Mouse (Mus musculus): ENCODE data around the gene Klhl36. TPM values are rescaled to one million over a fixed set of nuclear protein-coding genes. Genes with fewer than 3 reads are reported as not detected.
A peak's percentile ranks its signal among the peaks of the same experiment; 100 is the strongest.

Klhl36 gene
- polyA plus RNA-seq, 1 experiment from 2014 or later = 11.1 TPM

GRCm38 (mm10) chr8:119857767-119858166 is 4.3 kb upstream of the Klhl36 start:
- Histone ChIP-seq H3K27me3 (ENCODE audit: poor library complexity, severe bottlenecking) (peaks cover 37% of the 10 kb centered on the region), H3K36me3 (replicated peaks) (no peaks in the 10 kb centered on the region), H3K27ac (no peak overlapping the region), H3K9me3 (no peaks in the 10 kb centered on the region), H3K4me1 (peaks cover 42% of the 10 kb centered on the region), H3K4me3 (no peak overlapping the region)
- no peak for DNase-seq (ENCODE audit: extremely low spot score, low spot score)
- 84% methylated on average over 6 of the region's 6 CpGs for WGBS

- WGBS = 2% methylated on average over 19 of the region's 19 CpGs
- H3K27me3 ChIP-seq (ENCODE audit: poor library complexity, severe bottlenecking) = peaks cover 60% of the 10 kb centered on the region
- no peaks in the 10 kb centered on the region for H3K9me3 ChIP-seq
Measured at GRCm38 (mm10) chr8:119862390-119862734, 296 bp downstream of the Klhl36 start.

GRCm38 (mm10) chr8:119862749-119863148 is 683 bp downstream of the Klhl36 start:
- 17% methylated on average over 6 of the region's 6 CpGs for WGBS
- H3K4me1 ChIP-seq = peaks cover 35% of the 10 kb centered on the region
- DNase-seq (ENCODE audit: extremely low spot score, low spot score) = no peak
- no peaks in the 10 kb centered on the region for H3K36me3 ChIP-seq (replicated peaks)
- H3K27ac ChIP-seq = peak overlapping the region; percentile 88
- H3K4me3 ChIP-seq = peak overlapping the region; percentile 90
- no peaks in the 10 kb centered on the region for H3K9me3 ChIP-seq
- peaks cover 58% of the 10 kb centered on the region for H3K27me3 ChIP-seq (ENCODE audit: poor library complexity, severe bottlenecking)

More at GRCm38 (mm10) chr8:119862390-119862734, 296 bp downstream of the Klhl36 start:
- DNase-seq (ENCODE audit: extremely low spot score, low spot score) = no peak
- peak overlapping the region; percentile 90 for H3K4me3 ChIP-seq
- no peaks in the 10 kb centered on the region for H3K36me3 ChIP-seq (replicated peaks)
- peak overlapping the region; percentile 88 for H3K27ac ChIP-seq
- H3K4me1 ChIP-seq = peaks cover 36% of the 10 kb centered on the region

- DNase-seq (ENCODE audit: extremely low spot score, low spot score) = no peak
- H3K4me3 ChIP-seq = no peak overlapping the region
- WGBS = 80% methylated on average over 20 of the region's 20 CpGs
- peaks cover 19% of the 10 kb centered on the region for H3K27me3 ChIP-seq (ENCODE audit: poor library complexity, severe bottlenecking)
- no peaks in the 10 kb centered on the region for H3K4me1 ChIP-seq
- H3K9me3 ChIP-seq = peaks cover 11% of the 10 kb centered on the region
- H3K36me3 ChIP-seq (replicated peaks) = peaks cover 44% of the 10 kb centered on the region
- no peak overlapping the region for H3K27ac ChIP-seq
Measured at GRCm38 (mm10) chr8:119869616-119870015, 7.5 kb downstream of the Klhl36 start.

GRCm38 (mm10) chr8:119873181-119873580 is 11.1 kb downstream of the Klhl36 start:
- Histone ChIP-seq H3K4me1 (0 out of 2 replicates have a peak, but pooled peaks cover 4% of the 10 kb centered on the region), H3K36me3 (replicated peaks) (peaks cover 58% of the 10 kb centered on the region), H3K4me3 (no peak overlapping the region), H3K27ac (no peak overlapping the region), H3K27me3 (ENCODE audit: poor library complexity, severe bottlenecking) (peaks cover 9% of the 10 kb centered on the region), H3K9me3 (peaks cover 11% of the 10 kb centered on the region)
- DNase-seq (ENCODE audit: extremely low spot score, low spot score) = no peak
- 92% methylated on average over 1 of the region's 1 CpGs for WGBS

- H3K4me1 ChIP-seq = peaks cover 14% of the 10 kb centered on the region
- no peak overlapping the region for H3K27ac ChIP-seq
- H3K36me3 ChIP-seq (replicated peaks) = peaks cover 7% of the 10 kb centered on the region
- no peaks in the 10 kb centered on the region for H3K27me3 ChIP-seq (ENCODE audit: poor library complexity, severe bottlenecking)
- WGBS = 84% methylated on average over 6 of the region's 6 CpGs
- no peaks in the 10 kb centered on the region for H3K9me3 ChIP-seq
- H3K4me3 ChIP-seq = no peak overlapping the region
- DNase-seq (ENCODE audit: extremely low spot score, low spot score) = no peak
Measured at GRCm38 (mm10) chr8:119881301-119881700, 19.2 kb downstream of the Klhl36 start.

GRCm38 (mm10) chr8:119881917-119882316 is 19.9 kb downstream of the Klhl36 start:
- H3K4me3 ChIP-seq = no peak overlapping the region
- peaks cover 1% of the 10 kb centered on the region; the same call in 1 of the 2 replicates for H3K36me3 ChIP-seq (replicated peaks)
- H3K9me3 ChIP-seq = no peaks in the 10 kb centered on the region
- no peaks in the 10 kb centered on the region for H3K27me3 ChIP-seq (ENCODE audit: poor library complexity, severe bottlenecking)
- no peak overlapping the region for H3K27ac ChIP-seq
- DNase-seq (ENCODE audit: extremely low spot score, low spot score) = no peak
- H3K4me1 ChIP-seq = peaks cover 10% of the 10 kb centered on the region
- 78% methylated on average over 8 of the region's 8 CpGs for WGBS

- H3K9me3 ChIP-seq = no peaks in the 10 kb centered on the region
- peaks cover 15% of the 10 kb centered on the region for H3K4me1 ChIP-seq
- no peak overlapping the region for H3K27ac ChIP-seq
- no peaks in the 10 kb centered on the region for H3K36me3 ChIP-seq (replicated peaks)
- H3K27me3 ChIP-seq (ENCODE audit: poor library complexity, severe bottlenecking) = no peaks in the 10 kb centered on the region
- DNase-seq (ENCODE audit: extremely low spot score, low spot score) = no peak
- 92% methylated on average over 7 of the region's 7 CpGs for WGBS
- H3K4me3 ChIP-seq = no peak overlapping the region
Measured at GRCm38 (mm10) chr8:119883281-119883680, 21.2 kb downstream of the Klhl36 start.

- Histone ChIP-seq H3K9me3 (no peaks in the 10 kb centered on the region), H3K27me3 (ENCODE audit: poor library complexity, severe bottlenecking) (no peaks in the 10 kb centered on the region), H3K4me1 (peaks cover 15% of the 10 kb centered on the region), H3K36me3 (replicated peaks) (no peaks in the 10 kb centered on the region), H3K4me3 (no peak overlapping the region), H3K27ac (peak overlapping the region; percentile 22; the same call in 1 of the 2 replicates)
- no peak for DNase-seq (ENCODE audit: extremely low spot score, low spot score)
- WGBS = 34% methylated on average over 3 of the region's 3 CpGs
Measured at GRCm38 (mm10) chr8:119885612-119886011, 23.5 kb downstream of the Klhl36 start.

- no peaks in the 10 kb centered on the region for H3K9me3 ChIP-seq
- H3K4me1 ChIP-seq = peaks cover 15% of the 10 kb centered on the region
- H3K36me3 ChIP-seq (replicated peaks) = no peaks in the 10 kb centered on the region
- 95% methylated on average over 3 of the region's 3 CpGs for WGBS
- H3K27ac ChIP-seq = no peak overlapping the region
- peak; percentile 54 for DNase-seq (ENCODE audit: extremely low spot score, low spot score)
- H3K27me3 ChIP-seq (ENCODE audit: poor library complexity, severe bottlenecking) = no peaks in the 10 kb centered on the region
- no peak overlapping the region for H3K4me3 ChIP-seq
Measured at GRCm38 (mm10) chr8:119887130-119887529, 25.1 kb downstream of the Klhl36 start.

GRCm38 (mm10) chr8:119888012-119888411 is 25.9 kb downstream of the Klhl36 start:
- H3K36me3 ChIP-seq (replicated peaks) = no peaks in the 10 kb centered on the region
- H3K27ac ChIP-seq = no peak overlapping the region
- no peak for DNase-seq (ENCODE audit: extremely low spot score, low spot score)
- no peak overlapping the region for H3K4me3 ChIP-seq
- H3K9me3 ChIP-seq = no peaks in the 10 kb centered on the region
- peaks cover 15% of the 10 kb centered on the region for H3K4me1 ChIP-seq
- WGBS = 76% methylated on average over 4 of the region's 4 CpGs
- H3K27me3 ChIP-seq (ENCODE audit: poor library complexity, severe bottlenecking) = no peaks in the 10 kb centered on the region

- DNase-seq (ENCODE audit: extremely low spot score, low spot score) = no peak
- no peaks in the 10 kb centered on the region for H3K36me3 ChIP-seq (replicated peaks)
- H3K27ac ChIP-seq = no peak overlapping the region
- 76% methylated on average over 4 of the region's 4 CpGs for WGBS
- peaks cover 15% of the 10 kb centered on the region for H3K4me1 ChIP-seq
- H3K27me3 ChIP-seq (ENCODE audit: poor library complexity, severe bottlenecking) = peaks cover 40% of the 10 kb centered on the region
- H3K4me3 ChIP-seq = no peak overlapping the region
- no peaks in the 10 kb centered on the region for H3K9me3 ChIP-seq
Measured at GRCm38 (mm10) chr8:119897069-119897468, 35.0 kb downstream of the Klhl36 start.

- no peaks in the 10 kb centered on the region for H3K9me3 ChIP-seq
- no peaks in the 10 kb centered on the region for H3K36me3 ChIP-seq (replicated peaks)
- no peak for DNase-seq (ENCODE audit: extremely low spot score, low spot score)
- no peak overlapping the region for H3K27ac ChIP-seq
- WGBS = 43% methylated on average over 13 of the region's 13 CpGs
- H3K4me1 ChIP-seq = peaks cover 15% of the 10 kb centered on the region
- H3K4me3 ChIP-seq = no peak overlapping the region
- peaks cover 40% of the 10 kb centered on the region for H3K27me3 ChIP-seq (ENCODE audit: poor library complexity, severe bottlenecking)
Measured at GRCm38 (mm10) chr8:119897933-119898332, 35.9 kb downstream of the Klhl36 start.

GRCm38 (mm10) chr8:119901349-119901748 is 39.3 kb downstream of the Klhl36 start:
- 0 out of 2 replicates have a peak overlapping the region, but pooled peaks have one; percentile 30 for H3K27ac ChIP-seq
- no peaks in the 10 kb centered on the region for H3K9me3 ChIP-seq
- WGBS = 82% methylated on average over 3 of the region's 3 CpGs
- peaks cover 27% of the 10 kb centered on the region for H3K4me1 ChIP-seq
- H3K36me3 ChIP-seq (replicated peaks) = no peaks in the 10 kb centered on the region
- DNase-seq (ENCODE audit: extremely low spot score, low spot score) = no peak
- H3K27me3 ChIP-seq (ENCODE audit: poor library complexity, severe bottlenecking) = peaks cover 40% of the 10 kb centered on the region
- no peak overlapping the region for H3K4me3 ChIP-seq
